Mouse (Mus musculus) hindbrain, postnatal 0 days (tissue): ENCODE results near the gene Ntrk1. TPM values are rescaled to one million over a fixed set of nuclear protein-coding genes. Genes with fewer than 3 reads are reported as not detected.
A peak's percentile ranks its signal among the peaks of the same experiment; 100 is the strongest.

Experiments used
- ATAC-seq: fragments of 200-750 bp; cut with Nextera tagmentation; 2 replicates; pipeline ENCODE4 v1.8.0; 2017; ENCODE audit warnings: mild to moderate bottlenecking, moderate TSS enrichment, moderate library complexity
- DNase-seq: peaks from one replicate; pipeline ENCODE4 v3.0.0-alpha.2; 2015; ENCODE audit warnings: low spot score
- H3K27ac ChIP-seq: fragments of 300-500 bp; sonication (generic); 2 replicates; pipeline ENCODE4 v1.5.1; 2014; ENCODE audit warnings: mild to moderate bottlenecking
- H3K27me3 ChIP-seq: fragments of 300-500 bp; sonication (generic); 2 replicates; pipeline ENCODE4 v1.6.1; 2014; ENCODE audit warnings: low read length, mixed read lengths; ENCODE audit not compliant: insufficient read depth
- H3K36me3 ChIP-seq: fragments of 300-500 bp; sonication (generic); 2 replicates; pipeline ENCODE4 v1.6.1; 2014; ENCODE audit warnings: low read length, mixed read lengths; ENCODE audit not compliant: insufficient read depth
- H3K4me1 ChIP-seq: fragments of 300-500 bp; sonication (generic); 2 replicates; pipeline ENCODE4 v1.6.1; 2014; ENCODE audit warnings: antibody characterized with exemption, low read length, mixed read lengths; ENCODE audit not compliant: insufficient read depth
- H3K4me2 ChIP-seq: fragments of 300-500 bp; sonication (generic); 2 replicates; pipeline ENCODE4 v1.6.1; 2014; ENCODE audit warnings: low read depth, mild to moderate bottlenecking, low read length, moderate library complexity, mixed read lengths
- H3K4me3 ChIP-seq: fragments of 300-500 bp; sonication (generic); 2 replicates; pipeline ENCODE4 v1.5.1; 2014; ENCODE audit warnings: low read length
- H3K9ac ChIP-seq: fragments of 300-500 bp; sonication (generic); replicated peaks from 2 replicates; pipeline ENCODE4 v1.6.1; 2014; ENCODE audit warnings: mild to moderate bottlenecking, low read length, moderate library complexity, mixed read lengths
- H3K9me3 ChIP-seq: fragments of 300-500 bp; sonication (generic); 2 replicates; pipeline ENCODE4 v1.6.1; 2016; ENCODE audit warnings: low read length, mixed read lengths
- CTCF ChIP-seq: IDR thresholded peaks from 2 replicates; pipeline ENCODE4 v1.5.1; 2016; ENCODE audit warnings: antibody characterized with exemption, control low read depth, low read depth
- WGBS: fragments of 180-500 bp; shearing (Covaris S2); extraction: QIAGEN DNeasy Blood & Tissue Kit; methylation state at CpG from one replicate; pipeline ENCODE4 v1.1.7; 2014; 5-methylcytosine and 5-hydroxymethylcytosine counted together
- polyA plus RNA-seq: library from polyadenylated mRNA; unstranded; fragments of >200 nt; fragmentation: Nextera tagmentation; extraction: Ambion mirVana; gene quantifications from 2 replicates; pipeline ENCODE4 v1.2.1, GENCODE M21; 2015
- total RNA-seq: library from RNA; depleted of rRNA; stranded (reverse); fragments of >200 nt; gene quantifications from 2 replicates; pipeline ENCODE4 v1.2.3, GENCODE M21; 2014

Ntrk1 gene
- total and polyA plus RNA-seq, 2 experiments from 2014 or later = 4.8 to 5.2 TPM

- WGBS = 51% methylated on average over 6 of the region's 6 CpGs
These were observed 9.2 kb downstream of the Ntrk1 start for GRCm38 (mm10) chr3:87785626-87786214.

GRCm38 (mm10) chr3:87785156-87785555 lies 9.8 kb downstream of the Ntrk1 start:
- ATAC-seq = no peak
- no peak for TF ChIP-seq CTCF
- H3K4me2 ChIP-seq = no peak overlapping the region

More at GRCm38 (mm10) chr3:87785626-87786214, 9.2 kb downstream of the Ntrk1 start:
- H3K9me3 ChIP-seq = no peaks in the 10 kb centered on the region
- no peak for TF ChIP-seq CTCF
- no peak overlapping the region for H3K9ac ChIP-seq
- H3K4me3 ChIP-seq = no peak overlapping the region
- no peaks in the 10 kb centered on the region for H3K4me1 ChIP-seq
- no peak overlapping the region for H3K27ac ChIP-seq
- ATAC-seq (no peak), DNase-seq (no peak)
- H3K4me2 ChIP-seq = no peak overlapping the region
- H3K27me3 ChIP-seq = no peaks in the 10 kb centered on the region
- H3K36me3 ChIP-seq = no peaks in the 10 kb centered on the region

GRCm38 (mm10) chr3:87783282-87784023 lies 11.5 kb downstream of the Ntrk1 start:
- Histone ChIP-seq H3K36me3 (no peaks in the 10 kb centered on the region), H3K9me3 (no peaks in the 10 kb centered on the region), H3K27me3 (no peaks in the 10 kb centered on the region), H3K9ac (no peak overlapping the region), H3K4me2 (no peak overlapping the region), H3K27ac (no peak overlapping the region), H3K4me1 (0 out of 2 replicates have a peak, but pooled peaks cover 5% of the 10 kb centered on the region), H3K4me3 (no peak overlapping the region)
- ATAC-seq (no peak), DNase-seq (no peak)
- TF ChIP-seq CTCF = no peak
- WGBS = 77% methylated on average over 25 of the region's 25 CpGs

More at GRCm38 (mm10) chr3:87785156-87785555, 9.8 kb downstream of the Ntrk1 start:
- Histone ChIP-seq H3K4me3 (no peak overlapping the region), H3K27me3 (no peaks in the 10 kb centered on the region), H3K9me3 (no peaks in the 10 kb centered on the region), H3K36me3 (no peaks in the 10 kb centered on the region), H3K4me1 (no peaks in the 10 kb centered on the region), H3K27ac (no peak overlapping the region), H3K9ac (no peak overlapping the region)
- 84% methylated on average over 5 of the region's 5 CpGs for WGBS
- no peak for DNase-seq

- Histone ChIP-seq H3K9me3 (no peaks in the 10 kb centered on the region), H3K36me3 (no peaks in the 10 kb centered on the region), H3K4me3 (no peak overlapping the region), H3K27me3 (no peaks in the 10 kb centered on the region), H3K9ac (no peak overlapping the region), H3K27ac (no peak overlapping the region), H3K4me1 (0 out of 2 replicates have a peak, but pooled peaks cover 5% of the 10 kb centered on the region), H3K4me2 (no peak overlapping the region)
- DNase-seq (no peak), ATAC-seq (0 out of 2 replicates have a peak, but pooled peaks have one; percentile 27)
- TF ChIP-seq CTCF = no peak
- WGBS = 46% methylated on average over 2 of the region's 2 CpGs
These were observed 15.9 kb downstream of the Ntrk1 start for GRCm38 (mm10) chr3:87779086-87779485.

- Histone ChIP-seq H3K36me3 (no peaks in the 10 kb centered on the region), H3K4me2 (peak overlapping the region; percentile 38), H3K4me1 (0 out of 2 replicates have a peak, but pooled peaks cover 5% of the 10 kb centered on the region), H3K9me3 (no peaks in the 10 kb centered on the region), H3K4me3 (no peak overlapping the region), H3K27ac (no peak overlapping the region), H3K27me3 (no peaks in the 10 kb centered on the region), H3K9ac (peak overlapping the region; percentile 7; the same call in 1 of the 2 replicates)
- DNase-seq = peak; percentile 33
- WGBS = 32% methylated on average over 23 of the region's 23 CpGs
- peak; percentile 21; the same call in 1 of the 2 replicates for ATAC-seq
- TF ChIP-seq CTCF = no peak
These were observed 16.7 kb downstream of the Ntrk1 start for GRCm38 (mm10) chr3:87778283-87778682.

- DNase-seq = no peak
- no peak for TF ChIP-seq CTCF
- Histone ChIP-seq H3K27me3 (peaks cover 4% of the 10 kb centered on the region; the same call in 1 of the 2 replicates), H3K27ac (no peak overlapping the region), H3K9me3 (no peaks in the 10 kb centered on the region), H3K9ac (no peak overlapping the region), H3K4me1 (no peaks in the 10 kb centered on the region), H3K4me2 (no peak overlapping the region), H3K4me3 (no peak overlapping the region), H3K36me3 (no peaks in the 10 kb centered on the region)
- 50% methylated on average over 6 of the region's 6 CpGs for WGBS
- no peak for ATAC-seq
These were observed 23.9 kb downstream of the Ntrk1 start for GRCm38 (mm10) chr3:87771088-87771487.
